Mouse (Mus musculus): ENCODE data around the gene Tmcc3. TPM values are rescaled to one million over a fixed set of nuclear protein-coding genes. Genes with fewer than 3 reads are reported as not detected.

The Tmcc3 gene
- polyA plus RNA-seq, 1 experiment, result 14.8 TPM

DNA sequence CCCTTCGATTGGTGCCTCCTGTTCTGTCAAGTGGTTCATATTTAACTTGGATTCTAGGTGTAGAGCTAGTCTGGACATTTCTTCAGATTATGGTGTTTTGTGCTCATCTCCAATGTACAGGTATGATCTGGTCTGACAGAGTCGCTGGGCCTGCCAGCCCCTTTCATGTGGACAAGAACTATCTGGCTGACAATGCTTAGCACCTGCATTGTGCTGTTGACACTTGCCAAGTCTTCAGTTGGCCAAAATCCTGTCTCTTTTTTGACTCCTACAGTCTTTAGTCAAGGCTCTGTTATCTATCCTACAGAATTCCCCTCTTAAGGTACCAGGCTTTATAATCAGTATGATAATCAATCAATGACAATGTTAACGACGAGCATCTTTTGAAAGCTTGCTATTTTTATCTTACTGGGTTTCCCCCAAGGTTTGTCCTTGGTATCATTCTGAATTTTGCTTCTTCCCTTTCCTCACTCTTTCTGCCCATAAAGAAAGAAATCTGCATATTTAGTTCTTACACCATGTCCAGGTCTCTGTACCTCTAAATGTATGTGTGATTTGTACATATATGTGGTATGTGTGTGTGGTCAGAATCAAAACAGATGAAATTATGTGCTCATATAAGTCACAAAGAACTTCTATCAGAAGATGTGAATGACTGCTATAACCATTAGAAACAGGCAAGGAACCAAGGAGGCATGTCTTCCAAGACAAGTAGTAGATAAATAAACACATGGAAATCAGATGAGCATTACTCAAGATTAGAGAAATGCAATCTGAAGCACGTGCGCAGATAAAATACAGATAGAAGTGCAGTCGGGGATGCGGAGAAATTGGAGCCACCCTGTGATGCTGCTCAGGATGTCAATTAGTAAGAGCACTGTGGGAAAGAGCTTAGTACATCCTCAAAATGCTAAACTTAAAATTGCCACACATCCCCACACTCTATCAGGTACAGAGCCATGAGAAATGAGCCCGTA, 41.4 kb downstream of the Tmcc3 start:
- H3K36me3 ChIP-seq (ENCODE audit: control insufficient read depth, insufficient read depth, low read length, poor library complexity, severe bottlenecking), result no peaks in the 10 kb centered on the region
- no peaks in the 10 kb centered on the region for H3K9me3 ChIP-seq (replicated peaks; ENCODE audit: control insufficient read depth, insufficient read depth, low read length, poor library complexity, severe bottlenecking)
- H3K9ac ChIP-seq (ENCODE audit: low read depth, poor library complexity, severe bottlenecking), result no peak overlapping the region
- no peak overlapping the region for H3K4me3 ChIP-seq (ENCODE audit: low read depth, low read length)
- no peaks in the 10 kb centered on the region for H3K27me3 ChIP-seq (ENCODE audit: control insufficient read depth, insufficient read depth, low read length, poor library complexity, severe bottlenecking)
- H3K4me1 ChIP-seq (ENCODE audit: control insufficient read depth, insufficient read depth, low read length), result no peaks in the 10 kb centered on the region
- TF ChIP-seq EP300 (IDR thresholded peaks at IDR 0.05; ENCODE audit: insufficient read depth, low read depth, low read length) (no peak), POLR2A (IDR thresholded peaks at IDR 0.05; ENCODE audit: insufficient read depth, low read length) (no peak), CTCF (IDR thresholded peaks at IDR 0.05; ENCODE audit: low read depth, low read length) (no peak)
- H3K27ac ChIP-seq (ENCODE audit: insufficient read depth, low read length), result no peak overlapping the region

DNA sequence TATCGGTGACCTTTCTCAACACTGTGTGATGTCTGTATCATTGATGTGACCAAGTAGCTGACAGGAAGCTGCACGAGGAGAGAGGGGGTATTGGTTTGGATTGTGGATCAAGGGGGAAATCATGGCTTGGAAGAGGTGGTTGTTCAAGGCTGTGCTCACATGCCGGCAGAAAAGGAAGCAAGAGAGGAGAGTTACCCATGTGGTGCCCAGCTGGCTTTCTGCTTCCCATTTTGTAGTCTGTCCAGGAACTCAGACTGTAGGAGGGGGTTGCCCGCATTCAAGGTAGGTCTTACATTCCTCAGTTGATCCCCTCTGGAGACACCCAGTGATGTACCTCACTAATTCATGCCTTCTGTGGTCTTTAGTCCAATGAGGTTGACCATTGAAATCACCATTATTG, 42.3 kb downstream of the Tmcc3 start:
- TF ChIP-seq POLR2A (IDR thresholded peaks at IDR 0.05; ENCODE audit: insufficient read depth, low read length) (no peak), CTCF (IDR thresholded peaks at IDR 0.05; ENCODE audit: low read depth, low read length) (no peak), EP300 (IDR thresholded peaks at IDR 0.05; ENCODE audit: insufficient read depth, low read depth, low read length) (no peak)
- H3K36me3 ChIP-seq (ENCODE audit: control insufficient read depth, insufficient read depth, low read length, poor library complexity, severe bottlenecking), result no peaks in the 10 kb centered on the region
- no peaks in the 10 kb centered on the region for H3K4me1 ChIP-seq (ENCODE audit: control insufficient read depth, insufficient read depth, low read length)

DNA sequence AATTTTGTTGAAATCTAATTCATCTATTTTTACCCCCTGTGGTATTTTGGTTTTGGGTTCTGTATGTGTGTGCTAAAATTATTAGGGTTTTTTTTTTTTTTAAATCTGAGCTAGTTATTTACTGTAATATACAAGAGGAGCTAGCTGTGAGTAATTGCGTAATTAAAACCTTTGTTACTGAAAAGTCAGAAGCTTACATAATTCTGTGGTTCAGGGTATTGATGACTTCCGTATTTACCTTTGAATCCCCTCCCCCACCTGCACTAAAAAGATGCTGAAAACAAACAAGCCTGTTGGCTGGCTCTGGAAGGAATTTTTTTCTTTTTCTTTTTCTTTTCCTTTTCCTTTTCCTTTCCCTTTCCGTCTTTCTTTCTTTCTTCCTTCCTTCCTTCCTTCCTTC, 42.7 kb downstream of the Tmcc3 start:
- TF ChIP-seq EP300 (IDR thresholded peaks at IDR 0.05; ENCODE audit: insufficient read depth, low read depth, low read length) (no peak), CTCF (IDR thresholded peaks at IDR 0.05; ENCODE audit: low read depth, low read length) (no peak), POLR2A (IDR thresholded peaks at IDR 0.05; ENCODE audit: insufficient read depth, low read length) (no peak)
- Histone ChIP-seq H3K9me3 (replicated peaks; ENCODE audit: control insufficient read depth, insufficient read depth, low read length, poor library complexity, severe bottlenecking) (no peaks in the 10 kb centered on the region), H3K36me3 (ENCODE audit: control insufficient read depth, insufficient read depth, low read length, poor library complexity, severe bottlenecking) (no peaks in the 10 kb centered on the region), H3K27me3 (ENCODE audit: control insufficient read depth, insufficient read depth, low read length, poor library complexity, severe bottlenecking) (no peaks in the 10 kb centered on the region), H3K4me1 (ENCODE audit: control insufficient read depth, insufficient read depth, low read length) (no peaks in the 10 kb centered on the region), H3K4me3 (ENCODE audit: low read depth, low read length) (no peak overlapping the region), H3K27ac (ENCODE audit: insufficient read depth, low read length) (no peak overlapping the region), H3K9ac (ENCODE audit: low read depth, poor library complexity, severe bottlenecking) (no peak overlapping the region)

More for the DNA sequence above, 42.3 kb downstream of the Tmcc3 start:
- Histone ChIP-seq H3K4me3 (ENCODE audit: low read depth, low read length) (no peak overlapping the region), H3K9me3 (replicated peaks; ENCODE audit: control insufficient read depth, insufficient read depth, low read length, poor library complexity, severe bottlenecking) (no peaks in the 10 kb centered on the region), H3K27me3 (ENCODE audit: control insufficient read depth, insufficient read depth, low read length, poor library complexity, severe bottlenecking) (no peaks in the 10 kb centered on the region), H3K9ac (ENCODE audit: low read depth, poor library complexity, severe bottlenecking) (no peak overlapping the region), H3K27ac (ENCODE audit: insufficient read depth, low read length) (no peak overlapping the region)

DNA sequence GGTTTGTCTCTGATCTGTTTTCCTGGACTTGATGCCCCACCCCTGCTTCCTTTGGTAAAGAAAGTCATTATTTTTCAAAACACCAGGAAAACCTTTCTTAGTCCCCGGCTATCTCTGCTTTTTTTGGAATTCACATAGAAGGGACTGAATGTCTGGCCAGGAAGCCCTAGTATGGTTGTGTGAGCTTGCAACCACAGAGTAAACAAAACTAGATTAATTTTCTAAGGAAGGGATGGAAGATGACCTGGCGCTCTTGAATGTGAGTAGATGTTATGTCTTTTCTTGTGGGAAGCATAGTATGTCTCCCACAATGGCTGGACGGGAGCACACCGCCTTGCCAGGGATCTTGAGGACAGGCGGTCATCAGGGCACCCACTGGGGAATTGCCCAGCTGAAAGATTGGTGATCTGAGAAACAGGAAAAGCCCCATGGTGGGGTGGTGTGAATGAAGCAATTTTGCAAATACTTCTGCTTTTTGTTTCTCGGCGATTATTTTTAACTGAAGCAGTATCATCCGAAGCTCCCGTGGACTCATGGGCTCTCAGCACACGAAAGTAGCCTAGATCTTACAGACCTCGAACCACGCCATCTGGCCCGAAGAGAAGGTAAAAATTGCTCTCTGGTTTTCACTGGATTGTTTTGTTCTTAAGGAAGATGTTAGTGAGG, 44.9 kb downstream of the Tmcc3 start:
- Histone ChIP-seq H3K9me3 (replicated peaks; ENCODE audit: control insufficient read depth, insufficient read depth, low read length, poor library complexity, severe bottlenecking) (0 out of 2 replicates have a peak, but pooled peaks cover 2% of the 10 kb centered on the region), H3K4me1 (ENCODE audit: control insufficient read depth, insufficient read depth, low read length) (no peaks in the 10 kb centered on the region), H3K36me3 (ENCODE audit: control insufficient read depth, insufficient read depth, low read length, poor library complexity, severe bottlenecking) (no peaks in the 10 kb centered on the region), H3K27me3 (ENCODE audit: control insufficient read depth, insufficient read depth, low read length, poor library complexity, severe bottlenecking) (no peaks in the 10 kb centered on the region), H3K27ac (ENCODE audit: insufficient read depth, low read length) (no peak overlapping the region), H3K4me3 (ENCODE audit: low read depth, low read length) (no peak overlapping the region), H3K9ac (ENCODE audit: low read depth, poor library complexity, severe bottlenecking) (no peak overlapping the region)
- TF ChIP-seq POLR2A (IDR thresholded peaks at IDR 0.05; ENCODE audit: insufficient read depth, low read length) (no peak), CTCF (IDR thresholded peaks at IDR 0.05; ENCODE audit: low read depth, low read length) (no peak), EP300 (IDR thresholded peaks at IDR 0.05; ENCODE audit: insufficient read depth, low read depth, low read length) (no peak)

DNA sequence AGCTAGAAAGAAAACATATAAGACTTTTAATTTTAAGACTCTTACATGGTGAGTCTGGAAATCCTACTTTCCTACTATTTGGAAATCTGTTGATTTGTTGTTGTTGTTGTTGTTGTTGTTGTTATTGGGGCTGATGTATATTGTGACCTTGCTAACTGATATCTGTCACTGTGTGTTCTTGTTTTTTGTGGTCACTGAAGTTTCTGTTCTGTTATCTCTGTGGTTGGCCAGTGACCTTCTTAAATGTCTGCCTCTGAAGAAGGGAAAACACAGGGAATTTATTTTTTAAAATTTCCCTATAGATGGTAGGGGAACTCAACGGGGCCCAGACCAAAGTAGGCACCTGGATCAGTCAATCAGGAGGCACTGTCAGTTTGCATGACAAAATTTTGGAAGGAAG, 48.9 kb downstream of the Tmcc3 start:
- Histone ChIP-seq H3K4me3 (ENCODE audit: low read depth, low read length) (no peak overlapping the region), H3K4me1 (ENCODE audit: control insufficient read depth, insufficient read depth, low read length) (no peaks in the 10 kb centered on the region), H3K9me3 (replicated peaks; ENCODE audit: control insufficient read depth, insufficient read depth, low read length, poor library complexity, severe bottlenecking) (peaks cover 9% of the 10 kb centered on the region; the same call in 1 of the 2 replicates), H3K27me3 (ENCODE audit: control insufficient read depth, insufficient read depth, low read length, poor library complexity, severe bottlenecking) (no peaks in the 10 kb centered on the region), H3K36me3 (ENCODE audit: control insufficient read depth, insufficient read depth, low read length, poor library complexity, severe bottlenecking) (no peaks in the 10 kb centered on the region), H3K9ac (ENCODE audit: low read depth, poor library complexity, severe bottlenecking) (no peak overlapping the region), H3K27ac (ENCODE audit: insufficient read depth, low read length) (no peak overlapping the region)
- TF ChIP-seq POLR2A (IDR thresholded peaks at IDR 0.05; ENCODE audit: insufficient read depth, low read length) (no peak), CTCF (IDR thresholded peaks at IDR 0.05; ENCODE audit: low read depth, low read length) (no peak), EP300 (IDR thresholded peaks at IDR 0.05; ENCODE audit: insufficient read depth, low read depth, low read length) (no peak)

Data from ES-Bruce4 (cell line).